Comparison of ENCODE assay signal across 7 mouse cellular contexts in genomic region chr11:103101866-103102501, GRCm38 (mm10). TPM values are rescaled to one million over a fixed set of nuclear protein-coding genes. Genes with fewer than 3 reads are reported as not detected.
DNase-seq lines count a peak whose midpoint lies in the region; ATAC-seq lines count a peak whose summit lies in the region.

No protein-coding gene starts in this region.

- peak; percentile 28 for DNase-seq in T-cell, adult 2 months (ENCODE audit: low spot score)
- DNase-seq in heart, postnatal 25 days (ENCODE audit: low spot score), result peak; percentile 67
- DNase-seq in layer of hippocampus, adult 8-10 months (ENCODE audit: low spot score in 2 of 2), result peak; percentile 72
- peak; percentile 80 for DNase-seq in right cerebral cortex, adult 18-20 months

- H3K4me1 ChIP-seq in forebrain, embryonic 15.5 days, result peaks cover 22% of the 10 kb centered on the region
- peaks cover 26% of the 10 kb centered on the region for H3K4me1 ChIP-seq in lung, embryonic 16.5 days (replicated peaks; ENCODE audit: control insufficient read depth, insufficient read depth, low read length)

- H3K36me3 ChIP-seq in forebrain, embryonic 15.5 days, result no peaks in the 10 kb centered on the region
- H3K36me3 ChIP-seq in lung, embryonic 16.5 days (ENCODE audit: control insufficient read depth, insufficient read depth, low read length), result no peaks in the 10 kb centered on the region

- 3% methylated on average over 30 of the region's 30 CpGs for WGBS in forebrain, embryonic 15.5 days
- WGBS in lung, embryonic 16.5 days, result 3% methylated on average over 30 of the region's 30 CpGs

- H3K9me3 ChIP-seq in forebrain, embryonic 15.5 days, result no peaks in the 10 kb centered on the region
- no peaks in the 10 kb centered on the region for H3K9me3 ChIP-seq in lung, embryonic 16.5 days (ENCODE audit: control insufficient read depth, low read length)

- intact Hi-C loops in heart, postnatal 25 days (cut with DNase I), result no loop called here

- peak overlapping the region; percentile 44 for H3K9ac ChIP-seq in forebrain, embryonic 15.5 days (replicated peaks)
- H3K9ac ChIP-seq in lung, embryonic 16.5 days (ENCODE audit: low read length), result peak overlapping the region; percentile 78

- ATAC-seq in cerebellum, adult (ENCODE audit: insufficient number of reproducible peaks, low FRiP score, low TSS enrichment), result peak; percentile 26; the same call in 1 of the 2 replicates
- ATAC-seq in forebrain, embryonic 15.5 days (replicated peaks), result peak; percentile 42
- peak; percentile 16; the same call in 1 of the 2 replicates for ATAC-seq in lung, embryonic 16.5 days (ENCODE audit: low read depth)

- peak overlapping the region; percentile 83 for H3K4me2 ChIP-seq in forebrain, embryonic 15.5 days (replicated peaks)
- peak overlapping the region; percentile 90 for H3K4me2 ChIP-seq in lung, embryonic 16.5 days (ENCODE audit: low read depth, low read length)

- H3K27me3 ChIP-seq in forebrain, embryonic 15.5 days, result peaks cover 21% of the 10 kb centered on the region; the same call in 1 of the 2 replicates
- peaks cover 16% of the 10 kb centered on the region for H3K27me3 ChIP-seq in lung, embryonic 16.5 days (ENCODE audit: control insufficient read depth, insufficient read depth, low read depth, low read length)

- peak overlapping the region; percentile 48 for H3K4me3 ChIP-seq in forebrain, embryonic 15.5 days
- H3K4me3 ChIP-seq in lung, embryonic 16.5 days (ENCODE audit: low read length), result peak overlapping the region; percentile 68

- no peak overlapping the region for H3K27ac ChIP-seq in forebrain, embryonic 15.5 days (replicated peaks)
- no peak overlapping the region for H3K27ac ChIP-seq in lung, embryonic 16.5 days (ENCODE audit: low read length)

RNA-seq across cellular contexts. Expression of gene Acbd4, which starts 0.5 kb away (rescaled TPM):
- polyA plus RNA-seq in forebrain, embryonic 15.5 days (2015; fragmentation: Nextera tagmentation; extraction: Ambion mirVana), result 14.6 and 14.8 TPM in 2 replicates
- 10 to 100 TPM; 36.7 to 39.0 TPM for total RNA-seq in heart, postnatal 25 days (2021)
- total RNA-seq in layer of hippocampus, adult 8-10 months (2022), result 10 to 100 TPM; 88.4 to 98.2 (median 94.7) TPM
- polyA plus RNA-seq in lung, embryonic 16.5 days (2015; fragmentation: Nextera tagmentation; extraction: Ambion mirVana), result 22.8 and 28.7 TPM in 2 replicates

RNA-seq across cellular contexts. Expression of gene Plcd3, which starts 0.5 kb away (rescaled TPM):
- polyA plus RNA-seq in forebrain, embryonic 15.5 days (2015; fragmentation: Nextera tagmentation; extraction: Ambion mirVana), result 1.9 and 2.3 TPM in 2 replicates
- total RNA-seq in heart, postnatal 25 days (2021), result 10 to 100 TPM; 14.7 to 16.3 TPM
- 10 to 100 TPM; 11.0 to 15.3 (median 12.8) TPM for total RNA-seq in layer of hippocampus, adult 8-10 months (2022)
- polyA plus RNA-seq in lung, embryonic 16.5 days (2015; fragmentation: Nextera tagmentation; extraction: Ambion mirVana), result 3.1 and 3.3 TPM in 2 replicates

RNA-seq across cellular contexts. Expression of gene Hexim1, which starts 14.0 kb away (rescaled TPM):
- 3.4 and 3.8 TPM in 2 replicates for polyA plus RNA-seq in forebrain, embryonic 15.5 days (2015; fragmentation: Nextera tagmentation; extraction: Ambion mirVana)
- 10 to 100 TPM; 17.5 to 18.8 TPM for total RNA-seq in heart, postnatal 25 days (2021)
- 10 to 100 TPM; 39.0 to 51.3 (median 45.9) TPM for total RNA-seq in layer of hippocampus, adult 8-10 months (2022)
- polyA plus RNA-seq in lung, embryonic 16.5 days (2015; fragmentation: Nextera tagmentation; extraction: Ambion mirVana), result 4.6 and 5.2 TPM in 2 replicates

RNA-seq across cellular contexts. Expression of gene Hexim2, which starts 30.2 kb away (rescaled TPM):
- 20.8 and 23.8 TPM in 2 replicates for polyA plus RNA-seq in forebrain, embryonic 15.5 days (2015; fragmentation: Nextera tagmentation; extraction: Ambion mirVana)
- 1 to 10 TPM; 1.3 to 2.3 TPM for total RNA-seq in heart, postnatal 25 days (2021)
- 10 to 100 TPM in 3 of 4 experiments, 1 to 10 TPM in 1; 9.4 to 15.1 (median 11.6) TPM for total RNA-seq in layer of hippocampus, adult 8-10 months (2022)
- 8.7 and 10.1 TPM in 2 replicates for polyA plus RNA-seq in lung, embryonic 16.5 days (2015; fragmentation: Nextera tagmentation; extraction: Ambion mirVana)

Comparison
In these comparisons a context has a peak if more than half of its experiments do, and no peak if none do; other contexts are left out.
1. DNase-seq: peak in every context shown above with its lines; median percentile 80 in right cerebral cortex, adult 18-20 months; 72 in layer of hippocampus, adult 8-10 months; 67 in heart, postnatal 25 days; 28 in T-cell, adult 2 months.